Mouse (Mus musculus) forebrain, embryonic 14.5 days (tissue): Measurements from ENCODE around the gene Slc2a12. TPM values are rescaled to one million over a fixed set of nuclear protein-coding genes. Genes with fewer than 3 reads are reported as not detected.
A peak's percentile ranks its signal among the peaks of the same experiment; 100 is the strongest.

Experiments used
- ATAC-seq: fragments of 200-750 bp; cut with Nextera tagmentation; 2 replicates; pipeline ENCODE4 v1.8.0; 2017; ENCODE audit warnings: mild to moderate bottlenecking, moderate library complexity
- DNase-seq: peaks from one replicate; pipeline ENCODE4 v3.0.0-alpha.2; 2015; ENCODE audit warnings: low spot score
- H3K27ac ChIP-seq: fragments of 300-500 bp; sonication (generic); 2 replicates; pipeline ENCODE4 v1.5.1; 2014; ENCODE audit warnings: low read depth, mild to moderate bottlenecking, control low read depth, low read length, moderate library complexity
- H3K27me3 ChIP-seq: fragments of 300-500 bp; sonication (generic); replicated peaks from 2 replicates; pipeline ENCODE4 v1.6.1; 2014; ENCODE audit warnings: low read length, control low read depth, mixed read lengths; ENCODE audit not compliant: control insufficient read depth, insufficient read depth
- H3K36me3 ChIP-seq: fragments of 300-500 bp; sonication (generic); 2 replicates; pipeline ENCODE4 v1.6.1; 2014; ENCODE audit warnings: low read length, control low read depth; ENCODE audit not compliant: control insufficient read depth, insufficient read depth
- H3K4me1 ChIP-seq: fragments of 300-500 bp; sonication (generic); 2 replicates; pipeline ENCODE4 v1.6.1; 2014; ENCODE audit warnings: antibody characterized with exemption, low read length, control low read depth; ENCODE audit not compliant: control insufficient read depth, insufficient read depth
- H3K4me2 ChIP-seq: fragments of 300-500 bp; sonication (generic); 2 replicates; pipeline ENCODE4 v1.6.1; 2014; ENCODE audit warnings: mild to moderate bottlenecking, control low read depth, low read length
- H3K4me3 ChIP-seq: fragments of 300-500 bp; sonication (generic); 2 replicates; pipeline ENCODE4 v1.5.1; 2014; ENCODE audit warnings: low read depth, low read length, control low read depth
- H3K9ac ChIP-seq: fragments of 300-500 bp; sonication (generic); 2 replicates; pipeline ENCODE4 v1.6.1; 2014; ENCODE audit warnings: mild to moderate bottlenecking, low read length, control low read depth, moderate library complexity
- H3K9me3 ChIP-seq: fragments of 300-500 bp; sonication (generic); replicated peaks from 2 replicates; pipeline ENCODE4 v1.6.1; 2016; ENCODE audit warnings: low read length, control low read depth, mixed read lengths; ENCODE audit not compliant: control insufficient read depth
- WGBS: fragments of 180-500 bp; shearing (Covaris S2); extraction: QIAGEN DNeasy Blood & Tissue Kit; methylation state at CpG from one replicate; pipeline ENCODE4 v1.1.7; 2014; 5-methylcytosine and 5-hydroxymethylcytosine counted together
- polyA plus RNA-seq: library from polyadenylated mRNA; unstranded; fragments of >200 nt; fragmentation: Nextera tagmentation; extraction: Ambion mirVana; gene quantifications from 2 replicates; pipeline ENCODE4 v1.2.1, GENCODE M21; 2014

The Slc2a12 gene
- polyA plus RNA-seq, 1 experiment from 2014 or later, result 4.5 TPM

DNA sequence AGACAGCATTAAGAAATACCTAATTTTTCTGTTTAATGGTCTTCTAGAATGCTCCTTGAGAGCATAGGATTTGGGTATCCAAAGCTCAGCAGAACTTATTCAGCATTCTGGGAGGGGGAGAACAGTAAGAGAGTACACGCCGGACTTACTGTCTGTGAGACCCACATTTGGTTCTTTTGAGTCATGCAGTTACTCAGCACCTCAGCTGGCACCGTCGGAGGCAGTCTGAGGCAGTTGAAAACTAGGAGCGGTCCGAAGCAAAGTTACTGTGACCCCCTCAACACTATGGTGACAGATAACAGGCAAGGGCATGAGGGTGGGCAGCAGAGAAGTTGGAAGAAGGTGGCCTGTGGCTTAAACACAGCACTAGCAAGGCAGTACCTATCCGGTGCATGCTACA lies 52.1 kb downstream of the Slc2a12 start:
- WGBS, result 86% methylated on average over 7 of the region's 7 CpGs
- Histone ChIP-seq H3K27me3 (no peaks in the 10 kb centered on the region), H3K36me3 (peaks cover 8% of the 10 kb centered on the region; the same call in 1 of the 2 replicates), H3K9me3 (no peaks in the 10 kb centered on the region), H3K27ac (no peak overlapping the region), H3K4me3 (no peak overlapping the region), H3K4me1 (no peaks in the 10 kb centered on the region), H3K9ac (no peak overlapping the region), H3K4me2 (no peak overlapping the region)
- DNase-seq, result no peak
- ATAC-seq, result no peak

- ATAC-seq (0 out of 2 replicates have a peak, but pooled peaks have one; percentile 32), DNase-seq (no peak)
- Histone ChIP-seq H3K9ac (no peak overlapping the region), H3K4me2 (no peak overlapping the region), H3K36me3 (peaks cover 13% of the 10 kb centered on the region), H3K27ac (no peak overlapping the region), H3K4me3 (no peak overlapping the region), H3K27me3 (no peaks in the 10 kb centered on the region), H3K4me1 (no peaks in the 10 kb centered on the region), H3K9me3 (no peaks in the 10 kb centered on the region)
- 95% methylated on average over 9 of the region's 9 CpGs for WGBS
Measured at GRCm38 (mm10) chr10:22698158-22698953, 53.5 kb downstream of the Slc2a12 start.

DNA sequence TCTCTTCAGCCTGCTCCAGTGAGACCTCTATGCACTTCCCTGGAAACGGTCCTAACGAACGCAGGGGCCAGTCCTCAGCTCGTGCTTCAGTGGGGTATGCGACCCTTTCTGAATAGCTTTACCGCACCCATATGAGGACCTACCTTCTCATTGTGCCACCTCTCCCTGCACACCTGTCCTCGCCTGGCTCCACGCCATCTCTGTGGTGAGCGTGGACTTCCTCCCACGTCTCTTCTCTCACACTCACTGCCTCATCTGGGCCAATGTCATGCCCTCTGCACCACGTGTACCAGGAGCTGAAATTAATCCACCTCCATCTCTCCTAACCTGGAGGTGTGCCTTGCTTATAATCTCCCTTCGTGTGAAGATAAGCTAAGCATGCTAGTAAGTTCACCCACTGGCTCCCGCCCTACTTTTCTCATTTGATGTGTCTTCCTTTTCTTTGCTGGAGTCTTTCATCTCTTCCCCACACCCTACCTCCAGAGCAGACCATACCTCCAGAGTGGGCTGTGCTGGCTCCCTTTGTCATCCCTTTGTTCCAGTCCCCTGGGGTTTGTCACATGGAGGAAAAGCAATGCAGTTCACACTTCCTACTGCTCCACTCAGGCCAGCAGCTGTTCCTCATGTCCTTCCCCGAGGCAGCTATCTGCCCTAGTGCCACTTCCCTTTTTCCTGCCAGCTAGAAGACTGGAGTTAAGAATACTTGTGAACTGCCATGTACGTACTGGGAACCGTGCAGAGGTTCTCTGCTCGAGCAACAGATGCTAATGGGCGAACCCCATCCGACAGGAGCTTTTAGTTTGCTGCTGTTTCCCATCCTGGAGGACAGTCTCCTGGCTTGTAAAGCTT lies 54.9 kb downstream of the Slc2a12 start:
- no peak for ATAC-seq

GRCm38 (mm10) chr10:22700773-22701172 lies 56.0 kb downstream of the Slc2a12 start:
- no peaks in the 10 kb centered on the region for H3K4me1 ChIP-seq
- H3K4me3 ChIP-seq, result no peak overlapping the region
- peaks cover 29% of the 10 kb centered on the region for H3K36me3 ChIP-seq
- H3K9ac ChIP-seq, result no peak overlapping the region
- ATAC-seq (no peak), DNase-seq (no peak)
- no peak overlapping the region; the same call in 1 of the 2 replicates for H3K27ac ChIP-seq
- WGBS, result 96% methylated on average over 9 of the region's 9 CpGs
- no peaks in the 10 kb centered on the region for H3K27me3 ChIP-seq
- H3K9me3 ChIP-seq, result no peaks in the 10 kb centered on the region
- no peak overlapping the region for H3K4me2 ChIP-seq

More for the DNA sequence above, 54.9 kb downstream of the Slc2a12 start:
- H3K4me3 ChIP-seq, result no peak overlapping the region
- H3K36me3 ChIP-seq, result peaks cover 21% of the 10 kb centered on the region
- WGBS, result 73% methylated on average over 19 of the region's 19 CpGs
- no peak overlapping the region for H3K4me2 ChIP-seq
- no peak for DNase-seq
- H3K9me3 ChIP-seq, result no peaks in the 10 kb centered on the region
- no peaks in the 10 kb centered on the region for H3K4me1 ChIP-seq
- no peak overlapping the region for H3K9ac ChIP-seq
- no peak overlapping the region for H3K27ac ChIP-seq
- H3K27me3 ChIP-seq, result no peaks in the 10 kb centered on the region

DNA sequence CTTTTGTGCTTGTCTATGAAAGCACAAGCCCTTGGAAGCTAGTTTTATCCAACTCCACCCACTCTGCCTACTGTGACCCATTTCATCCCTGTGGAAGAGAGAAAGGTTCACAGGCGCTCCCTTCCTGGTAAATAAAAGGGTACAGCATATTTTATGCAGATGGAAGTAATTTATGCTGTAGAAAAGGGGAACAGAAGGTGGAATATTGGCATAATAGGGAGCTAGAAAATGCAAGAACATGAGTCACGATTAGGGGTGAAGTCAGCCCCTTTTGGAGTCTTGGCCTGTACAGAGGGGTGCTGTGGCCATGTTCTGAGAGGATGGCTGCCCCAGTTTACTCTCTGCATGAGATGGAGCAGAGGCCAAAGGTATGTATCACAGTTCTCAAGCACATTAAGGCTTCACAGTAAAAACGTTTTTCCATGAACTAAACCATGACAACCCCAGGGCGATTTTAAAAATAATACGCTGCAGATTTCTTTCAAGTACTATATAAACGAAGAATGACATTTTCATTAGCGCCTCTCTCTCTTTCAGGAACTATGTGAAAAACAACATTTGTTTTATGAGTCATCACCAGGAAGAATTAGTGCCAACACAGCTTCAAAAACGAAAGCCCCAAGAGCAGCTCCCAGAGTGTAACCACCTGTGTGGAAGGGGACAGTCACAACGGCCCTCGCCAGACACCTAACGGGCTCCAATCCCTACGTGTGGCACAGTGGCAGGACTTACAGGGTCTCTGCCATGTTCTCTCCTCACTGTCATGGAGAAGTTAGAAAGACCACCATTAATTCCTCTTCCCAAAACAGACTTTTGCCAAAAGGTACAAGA lies 56.9 kb downstream of the Slc2a12 start:
- WGBS, result 79% methylated on average over 12 of the region's 12 CpGs
- Histone ChIP-seq H3K4me3 (no peak overlapping the region), H3K27ac (0 out of 2 replicates have a peak overlapping the region, but pooled peaks have one; percentile 21), H3K36me3 (peaks cover 38% of the 10 kb centered on the region), H3K4me2 (no peak overlapping the region), H3K4me1 (no peaks in the 10 kb centered on the region), H3K27me3 (no peaks in the 10 kb centered on the region), H3K9me3 (no peaks in the 10 kb centered on the region), H3K9ac (no peak overlapping the region)
- peak; percentile 33; the same call in 1 of the 2 replicates for ATAC-seq
- no peak for DNase-seq

DNA sequence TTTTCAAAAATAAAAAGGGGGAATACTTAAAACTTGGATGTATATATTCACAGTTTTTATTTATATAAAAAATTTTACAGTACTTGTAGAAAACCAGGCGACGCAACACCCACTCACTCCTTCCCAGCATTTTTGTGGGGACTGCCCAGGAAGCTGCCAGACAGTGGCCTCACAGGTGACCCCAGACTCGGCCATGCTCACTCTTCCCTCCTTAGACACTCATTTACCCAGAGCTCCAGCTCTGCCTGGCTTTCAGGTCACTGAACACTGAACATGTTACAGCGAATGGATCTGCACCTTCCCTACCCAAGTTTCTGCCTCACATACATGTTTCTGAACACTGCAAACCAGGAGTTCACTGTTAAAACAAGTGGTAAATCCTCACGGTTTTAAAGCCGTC lies 59.0 kb downstream of the Slc2a12 start:
- 88% methylated on average over 6 of the region's 6 CpGs for WGBS
- H3K27me3 ChIP-seq, result no peaks in the 10 kb centered on the region
- H3K9me3 ChIP-seq, result no peaks in the 10 kb centered on the region
- no peak overlapping the region for H3K4me2 ChIP-seq
- H3K27ac ChIP-seq, result no peak overlapping the region
- no peaks in the 10 kb centered on the region for H3K4me1 ChIP-seq
- H3K4me3 ChIP-seq, result no peak overlapping the region
- no peak overlapping the region for H3K9ac ChIP-seq
- DNase-seq, result no peak
- no peak for ATAC-seq
- peaks cover 59% of the 10 kb centered on the region for H3K36me3 ChIP-seq

- Histone ChIP-seq H3K27me3 (no peaks in the 10 kb centered on the region), H3K4me3 (no peak overlapping the region), H3K9me3 (no peaks in the 10 kb centered on the region), H3K36me3 (peaks cover 67% of the 10 kb centered on the region), H3K4me1 (no peaks in the 10 kb centered on the region), H3K4me2 (no peak overlapping the region), H3K27ac (no peak overlapping the region), H3K9ac (no peak overlapping the region)
- WGBS, result 91% methylated on average over 7 of the region's 7 CpGs
- ATAC-seq (no peak), DNase-seq (no peak)
Measured at GRCm38 (mm10) chr10:22708190-22708843, 63.5 kb downstream of the Slc2a12 start.

DNA sequence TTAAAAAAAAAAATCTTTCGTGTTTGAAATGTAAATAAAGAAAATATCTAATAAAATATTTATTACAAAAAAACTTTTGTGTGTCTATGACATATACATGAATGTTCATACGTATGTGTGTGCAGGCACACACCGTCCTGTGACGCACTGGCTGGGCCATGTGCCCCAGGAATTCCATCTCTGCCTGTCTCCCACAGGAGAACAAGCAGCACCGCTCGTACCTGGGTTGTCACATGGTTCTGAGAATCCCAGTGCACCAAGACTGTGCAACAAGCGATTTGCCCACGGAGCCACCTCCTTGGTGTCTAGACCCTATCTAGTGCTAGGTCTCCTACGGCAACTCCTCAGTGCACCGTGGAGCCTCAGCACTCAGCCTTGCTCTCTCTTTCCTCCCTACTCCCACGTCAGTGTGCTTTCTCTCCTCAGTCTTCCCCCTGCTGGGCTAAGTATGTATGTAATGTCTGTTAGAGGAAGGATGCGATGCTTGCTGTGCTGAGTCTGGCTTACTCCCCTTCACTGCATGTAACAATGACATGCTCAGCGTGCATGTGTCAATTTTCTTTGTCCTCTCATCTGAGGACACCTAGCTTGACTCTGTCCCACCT lies 65.5 kb downstream of the Slc2a12 start:
- H3K27ac ChIP-seq, result 0 out of 2 replicates have a peak overlapping the region, but pooled peaks have one; percentile 2
- H3K36me3 ChIP-seq, result peaks cover 56% of the 10 kb centered on the region
- H3K9ac ChIP-seq, result no peak overlapping the region
- H3K4me2 ChIP-seq, result no peak overlapping the region
- DNase-seq (no peak), ATAC-seq (no peak)
- 85% methylated on average over 13 of the region's 13 CpGs for WGBS
- no peaks in the 10 kb centered on the region for H3K27me3 ChIP-seq
- H3K9me3 ChIP-seq, result no peaks in the 10 kb centered on the region
- no peaks in the 10 kb centered on the region for H3K4me1 ChIP-seq
- H3K4me3 ChIP-seq, result no peak overlapping the region
